Mouse (Mus musculus) gonadal fat pad, adult 2 months (tissue): ENCODE measurements around the gene Snap23. TPM values are rescaled to one million over a fixed set of nuclear protein-coding genes. Genes with fewer than 3 reads are reported as not detected.
"Not testable (repeated sequence)": the region's sequence is repeated elsewhere in the genome, so short reads cannot be mapped to it uniquely, and the experiment has no call there.

Experiments used
- DNase-seq: peaks from one replicate; pipeline ENCODE4 v3.0.0-alpha.2; 2012; ENCODE audit warnings: low read depth
- polyA plus RNA-seq: library from polyadenylated mRNA; depleted of rRNA; stranded (reverse); fragments of >200 nt; gene quantifications from 2 replicates; pipeline ENCODE4 v1.2.3, GENCODE M21; 2012; rRNA removed

Gene Snap23
- polyA plus RNA-seq = 10.0 and 10.8 TPM in 2 replicates

DNA sequence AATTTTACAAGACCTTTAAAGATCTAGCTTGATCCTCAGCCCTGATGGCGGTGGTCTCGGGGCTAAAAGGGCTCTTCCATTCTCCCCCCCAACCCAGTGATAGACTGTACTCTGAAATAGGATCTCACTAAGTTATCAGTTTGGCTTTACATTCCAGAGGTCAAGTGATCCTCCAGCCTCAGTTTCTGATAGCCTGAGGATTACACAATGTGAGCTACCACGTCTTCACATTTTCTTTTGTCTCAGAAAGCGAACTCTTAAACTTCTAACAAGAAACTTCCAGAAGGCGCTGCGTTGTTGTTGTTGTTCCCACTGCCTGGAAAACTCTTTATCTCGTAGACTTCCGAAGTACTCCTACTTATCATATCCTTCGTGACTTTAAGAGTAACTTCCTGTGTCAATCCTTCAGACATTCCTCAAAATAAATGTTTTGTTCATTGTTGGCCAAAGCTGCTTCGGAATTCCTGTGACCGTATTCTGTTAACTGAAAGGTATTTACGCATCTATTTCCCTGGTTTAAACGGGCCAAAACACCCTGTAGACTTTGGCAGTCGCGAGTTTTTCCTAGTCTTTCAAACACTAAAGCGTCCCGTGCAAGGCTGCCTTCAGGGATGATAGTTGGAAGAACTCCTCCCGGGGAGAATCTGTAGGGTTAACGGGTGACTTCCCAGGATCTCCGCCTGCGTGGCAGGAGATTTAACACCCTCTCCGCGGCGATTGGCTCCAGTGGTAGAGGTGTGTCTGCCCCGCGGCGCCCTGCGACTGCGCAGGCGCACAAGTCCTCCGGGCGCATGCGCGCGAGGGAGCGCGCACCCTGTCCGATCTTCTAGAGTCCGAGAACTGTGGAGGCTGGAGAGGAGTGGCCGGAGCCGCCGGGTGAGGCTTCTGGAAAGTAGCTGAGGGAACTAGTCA is at the start of gene Snap23:
Snap23 (plus strand) TSS at position 786 of the 912 bp plus-strand sequence.
- peak; percentile 66 for DNase-seq

DNA sequence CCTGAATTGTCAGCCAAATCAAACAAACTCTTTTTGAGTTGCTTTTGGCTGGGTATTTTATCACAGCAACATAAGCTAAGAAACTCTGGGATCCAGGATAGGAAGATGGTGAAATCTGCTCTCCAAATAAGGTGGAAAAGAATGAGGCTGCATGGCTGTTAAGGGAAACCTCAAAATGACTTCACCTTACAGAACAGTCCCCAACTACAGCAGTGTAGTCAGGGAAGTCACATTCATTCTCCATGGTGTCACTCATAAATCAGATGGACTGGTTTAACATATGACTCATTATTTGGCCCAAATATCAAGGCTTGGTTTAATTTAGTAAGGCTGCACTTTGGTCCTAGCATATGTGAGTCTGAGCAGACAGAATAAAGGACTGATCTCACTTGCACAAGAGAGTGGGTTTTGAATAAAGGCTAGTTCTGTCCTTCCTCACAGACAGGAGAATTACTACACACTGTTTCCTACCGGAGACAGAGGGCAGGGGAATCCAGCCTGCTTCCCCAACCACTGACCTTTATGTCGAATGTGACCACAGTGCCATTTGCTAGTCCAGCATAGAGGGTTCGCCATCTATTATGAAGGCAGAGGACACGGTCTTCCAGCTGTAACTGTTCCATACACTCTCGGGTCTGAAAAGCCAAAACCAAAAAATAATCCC is 48.8 kb upstream of the Snap23 start:
- DNase-seq = peak; percentile 42

- DNase-seq = no peak
Observed at GRCm38 (mm10) chr2:120526771-120527170, 40.7 kb upstream of the Snap23 start.

GRCm38 (mm10) chr2:120529531-120529930 is 37.9 kb upstream of the Snap23 start:
- DNase-seq = no peak

GRCm38 (mm10) chr2:120531223-120531622 is 36.2 kb upstream of the Snap23 start:
- DNase-seq = no peak

GRCm38 (mm10) chr2:120539333-120539732 is 28.1 kb upstream of the Snap23 start:
- no peak for DNase-seq

DNA sequence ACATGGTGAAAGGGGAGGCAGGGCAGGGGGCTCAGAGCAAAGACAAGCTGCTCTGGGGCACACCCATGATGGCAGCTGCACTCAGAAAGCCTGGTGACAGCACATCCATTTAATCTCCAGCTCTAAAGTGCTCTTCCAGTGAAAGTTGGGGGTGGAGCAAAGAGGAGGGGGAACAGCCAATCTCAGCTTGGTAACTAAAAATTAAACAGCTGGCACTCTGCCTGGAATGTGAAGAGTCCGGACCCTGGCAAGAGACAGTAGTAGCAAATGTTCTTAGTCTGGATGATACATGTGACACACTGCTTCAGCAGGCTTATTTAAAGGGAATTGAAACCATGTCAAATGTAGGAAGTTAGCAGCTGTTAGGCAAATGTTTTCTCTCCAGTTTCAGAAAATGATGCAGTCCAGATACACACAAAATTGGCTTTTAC is 27.7 kb upstream of the Snap23 start:
- DNase-seq = no peak

DNA sequence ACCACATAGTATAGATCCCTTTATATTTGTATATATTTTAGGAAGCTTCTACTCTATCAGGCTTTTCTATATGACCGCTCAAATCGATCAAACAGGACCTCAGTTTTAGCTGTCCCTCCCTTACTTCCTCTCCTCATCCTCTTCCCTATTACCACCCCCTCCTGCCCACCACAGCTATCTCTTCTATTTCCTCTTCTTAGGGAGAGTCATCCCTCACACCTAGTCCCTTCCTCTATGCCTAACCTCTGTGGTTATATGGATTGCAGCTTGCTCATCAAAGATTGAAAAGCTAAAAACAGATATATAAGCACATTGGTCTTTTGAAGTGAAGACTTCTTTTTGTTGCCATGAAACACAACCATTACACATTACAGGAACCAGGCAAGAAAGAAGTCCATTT is 22.7 kb upstream of the Snap23 start:
- no peak for DNase-seq

DNA sequence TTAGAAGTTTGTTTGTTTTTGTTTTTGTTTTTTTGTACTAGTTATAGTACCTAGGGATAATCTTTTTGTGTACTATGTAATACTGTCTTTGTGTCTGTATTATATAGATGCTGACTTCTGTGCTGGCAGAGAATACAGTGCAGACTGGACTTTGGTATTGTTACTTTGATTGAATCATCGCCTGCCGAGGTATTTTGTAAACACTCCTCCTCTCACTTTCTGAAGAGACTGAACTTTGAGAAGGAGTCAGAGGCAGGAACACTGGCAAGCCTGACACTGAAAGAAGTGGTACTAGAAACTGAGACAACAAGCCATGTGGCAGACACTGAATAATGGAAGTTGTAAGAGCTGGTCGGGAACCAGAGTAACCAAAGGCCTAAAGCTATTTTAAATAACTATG is 10.6 kb upstream of the Snap23 start:
- DNase-seq = no peak

GRCm38 (mm10) chr2:120558813-120559212 is 8.7 kb upstream of the Snap23 start:
- DNase-seq = no peak

GRCm38 (mm10) chr2:120561524-120561923 is 5.9 kb upstream of the Snap23 start:
- DNase-seq = no peak

DNA sequence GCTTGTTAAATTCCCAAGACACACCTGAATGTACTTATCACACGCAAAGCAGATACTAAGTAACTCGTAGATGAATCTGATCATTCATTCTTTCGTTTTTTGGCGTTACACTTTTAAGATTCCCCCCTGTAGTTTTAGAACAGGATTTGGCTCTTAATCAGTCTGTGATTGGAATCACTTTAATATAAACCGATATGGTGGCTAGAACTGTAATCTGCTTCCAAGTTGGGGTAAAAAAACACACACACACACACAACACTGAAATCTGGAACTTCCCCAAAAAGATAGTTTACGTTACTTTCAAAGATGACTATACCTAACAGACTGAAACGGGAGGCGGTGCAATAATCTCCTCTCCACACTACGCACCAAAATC is 4.6 kb upstream of the Snap23 start:
- DNase-seq = no peak

DNA sequence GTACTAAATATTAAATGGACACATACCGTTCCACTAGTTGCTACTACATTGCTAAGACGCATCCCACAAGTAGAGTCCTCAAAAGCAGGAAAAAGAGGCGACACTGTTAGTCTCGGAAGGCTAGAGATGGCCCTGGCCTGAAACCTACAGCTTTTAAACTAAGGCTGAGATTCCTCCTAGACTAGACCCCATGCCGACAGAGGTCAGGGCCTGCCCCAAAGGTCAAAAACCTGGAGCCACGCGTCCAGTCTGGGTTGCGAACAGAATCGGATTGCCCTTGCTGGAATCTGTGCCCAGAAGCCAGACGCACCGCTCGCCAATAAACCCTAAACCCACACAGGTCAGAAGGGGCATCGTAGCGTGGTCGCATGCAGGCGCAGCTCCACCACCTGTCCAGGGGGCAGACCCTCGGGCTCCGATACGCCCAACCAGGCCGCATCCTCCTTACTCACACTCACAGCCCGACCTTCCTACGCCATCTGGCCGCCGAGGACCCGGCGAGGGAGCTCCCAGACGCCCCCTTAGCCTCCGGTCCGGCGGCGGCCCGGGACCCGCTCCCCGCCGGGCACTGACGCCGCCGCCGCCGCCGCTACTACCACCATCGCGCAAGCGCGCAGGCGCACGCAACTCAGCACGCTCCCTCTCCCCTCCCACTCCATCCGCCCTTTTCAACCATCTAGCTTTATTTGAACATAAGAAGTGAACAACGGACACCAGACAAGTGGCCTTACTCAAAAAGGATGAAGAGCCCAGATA is 4.1 kb upstream of the Snap23 start, which contains the start of gene Zfp106:
Zfp106 (minus strand) TSS at position 609 of the 756 bp plus-strand sequence.
- peak; percentile 38 for DNase-seq

DNA sequence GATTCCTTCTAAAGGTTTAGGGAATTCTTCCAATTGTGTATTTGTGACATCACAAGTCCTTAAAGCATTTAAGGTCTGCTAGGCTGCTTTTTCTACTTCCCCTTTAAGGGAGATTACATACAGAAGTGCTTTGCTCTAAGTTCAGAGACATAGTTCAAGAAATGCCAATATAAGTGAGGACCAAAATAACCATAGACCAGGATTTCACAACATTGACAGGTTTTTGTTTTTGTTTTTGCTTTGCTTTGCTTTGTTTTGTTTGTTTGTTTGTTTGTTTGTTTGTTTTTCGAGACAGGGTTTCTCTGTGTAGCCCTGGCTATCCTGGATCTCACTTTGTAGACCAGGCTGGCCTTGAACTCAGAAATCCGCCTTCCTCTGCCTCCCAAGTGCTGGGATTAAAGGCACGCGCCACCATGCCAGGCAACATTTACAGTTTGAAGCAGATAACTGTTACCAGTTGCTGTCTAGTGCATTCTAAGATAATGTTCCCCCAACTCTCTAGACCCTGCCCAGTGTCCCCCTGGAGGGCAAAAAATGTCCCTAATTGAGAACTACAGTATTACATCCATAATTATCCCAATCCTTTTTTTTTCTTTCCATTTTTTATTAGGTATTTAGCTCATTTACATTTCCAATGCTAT is 2.8 kb upstream of the Snap23 start:
- DNase-seq = not testable (repeated sequence)

GRCm38 (mm10) chr2:120565363-120565762 is 2.1 kb upstream of the Snap23 start:
- no peak for DNase-seq

- no peak for DNase-seq
Observed at GRCm38 (mm10) chr2:120567798-120568320, 388 bp downstream of the Snap23 start.

DNA sequence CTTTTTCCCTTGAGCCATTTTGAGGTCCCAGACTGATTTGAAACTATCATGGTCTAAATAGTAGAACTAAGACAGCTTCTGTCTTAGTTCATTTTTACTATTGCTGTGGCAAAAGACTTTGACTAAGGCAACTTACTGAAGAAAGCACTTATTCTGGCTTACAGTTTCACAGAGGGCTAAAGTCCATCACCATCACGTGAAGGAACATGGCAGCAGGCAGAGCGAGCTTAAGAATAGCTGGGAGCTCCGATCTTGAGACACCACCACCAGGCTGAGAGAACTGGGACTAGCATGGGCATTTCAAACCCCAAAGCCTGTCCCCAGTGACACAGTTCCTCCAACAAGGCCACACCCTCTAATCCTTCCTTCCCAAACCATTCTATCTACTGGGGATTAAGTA is 3.6 kb downstream of the Snap23 start:
- DNase-seq = no peak

DNA sequence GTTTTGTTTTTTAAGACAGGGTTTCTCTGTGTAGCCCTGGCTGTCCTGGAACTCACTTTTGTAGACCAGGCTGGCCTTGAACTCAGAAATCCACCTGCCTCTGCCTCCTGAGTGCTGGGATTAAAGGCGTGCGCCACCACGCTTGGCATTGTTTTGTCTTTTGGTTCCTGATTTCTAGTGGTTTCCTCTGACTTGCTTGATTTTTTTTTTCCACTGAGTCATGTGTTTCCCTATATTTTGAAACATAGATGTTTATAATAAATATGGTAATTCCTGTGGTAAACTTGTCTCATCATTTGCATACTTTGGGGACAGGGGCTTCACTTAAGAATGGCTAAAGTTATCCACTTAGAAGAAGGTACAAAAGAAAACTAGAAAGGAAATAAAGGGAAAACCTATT is 4.7 kb downstream of the Snap23 start:
- DNase-seq = not testable (repeated sequence)

DNA sequence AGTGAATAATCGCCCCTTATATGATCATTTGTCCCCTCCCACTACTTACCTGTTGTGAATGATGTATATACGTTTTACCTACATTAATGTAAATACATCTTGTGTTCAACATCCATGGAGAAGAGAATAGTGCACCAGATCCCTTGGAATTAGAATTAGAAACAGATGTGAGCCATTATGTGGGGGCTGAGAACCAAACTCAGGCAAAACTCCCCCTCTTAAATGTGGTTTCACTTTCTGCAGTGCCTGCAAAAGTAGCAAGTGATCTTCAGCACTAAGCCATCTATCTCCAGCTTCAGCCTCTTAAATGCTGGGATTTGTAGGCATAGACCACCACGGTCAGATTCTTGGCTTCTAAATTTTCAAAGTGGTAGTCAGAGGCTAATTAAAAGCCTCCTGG is 7.7 kb downstream of the Snap23 start:
- DNase-seq = no peak

- no peak for DNase-seq
Observed at GRCm38 (mm10) chr2:120575978-120576377, 8.5 kb downstream of the Snap23 start.

- DNase-seq = no peak
Observed at GRCm38 (mm10) chr2:120577799-120578198, 10.3 kb downstream of the Snap23 start.
